Mouse (Mus musculus): ENCODE measurements around the gene Paqr4. TPM values are rescaled to one million over a fixed set of nuclear protein-coding genes. Genes with fewer than 3 reads are reported as not detected.

Paqr4 gene
- total RNA-seq, 2 experiments from 2014 or later: 50.8 to 55.4 TPM

DNA sequence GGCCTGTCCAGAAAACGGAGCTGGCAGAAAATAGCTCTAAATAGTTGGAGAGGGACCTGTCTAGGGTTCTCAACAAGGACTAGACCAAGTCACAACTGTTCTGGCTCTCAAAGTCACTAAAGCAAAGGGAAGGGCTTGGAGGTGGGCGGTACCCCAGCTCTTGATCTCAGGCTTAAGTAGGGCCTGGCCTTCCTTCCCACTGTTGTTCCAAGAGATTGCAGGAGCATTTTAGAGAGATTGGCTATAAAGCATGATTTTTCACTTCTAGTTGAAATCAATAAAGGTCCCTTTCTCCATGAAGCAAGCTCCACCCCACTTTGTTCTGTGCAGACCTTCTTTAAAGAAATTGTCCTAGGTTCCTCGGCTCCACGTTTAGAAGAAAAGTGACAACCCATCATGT lies 15.2 kb downstream of the Paqr4 start:
- DNase-seq: no peak

DNA sequence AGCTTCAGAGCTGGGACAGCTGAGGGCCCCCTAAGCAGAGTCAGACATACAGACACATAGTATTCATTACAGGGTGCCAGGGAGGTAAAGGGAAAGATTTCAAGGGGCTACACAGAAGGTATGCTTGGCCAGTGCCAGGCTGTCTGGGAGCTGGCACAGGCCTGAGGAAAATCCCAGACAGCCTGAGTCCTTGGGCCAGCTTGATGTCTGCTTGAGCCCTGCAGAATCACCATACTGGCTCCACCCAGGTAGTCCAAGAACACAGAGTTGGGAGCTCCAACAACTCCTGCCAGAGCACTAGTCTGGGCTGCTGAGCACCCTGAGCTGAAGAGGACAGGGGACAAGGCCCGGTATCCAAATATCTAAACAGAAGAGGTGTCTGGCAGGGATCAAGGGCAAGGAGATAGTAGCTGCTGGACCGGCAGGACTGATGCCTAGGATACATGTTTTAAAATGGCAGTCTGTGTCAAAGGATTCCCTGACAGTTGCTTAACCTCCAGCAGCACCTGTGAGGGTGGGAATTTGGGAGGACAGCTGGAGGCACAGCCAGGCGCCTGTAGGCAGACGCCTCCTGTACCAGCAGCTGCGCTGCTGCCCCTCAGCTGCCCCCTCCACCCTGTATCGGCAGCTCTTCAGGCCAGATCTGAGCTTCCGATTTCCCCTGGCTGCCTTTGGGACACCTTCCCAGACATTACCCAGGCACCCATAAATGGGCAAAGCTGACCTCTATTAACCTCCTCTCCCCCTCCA lies 18.1 kb downstream of the Paqr4 start, which contains the start of gene 1520401A03Rik:
TSS of gene 1520401A03Rik (minus strand) at position 408 of the 750 bp plus-strand sequence.
- DNase-seq: no peak

GRCm38 (mm10) chr17:23721886-23722285 lies 18.8 kb downstream of the Paqr4 start:
- DNase-seq: no peak

GRCm38 (mm10) chr17:23719455-23719854 lies 21.2 kb downstream of the Paqr4 start:
- DNase-seq: no peak

- no peak for DNase-seq
Measured at GRCm38 (mm10) chr17:23717003-23717402, 23.7 kb downstream of the Paqr4 start.

DNA sequence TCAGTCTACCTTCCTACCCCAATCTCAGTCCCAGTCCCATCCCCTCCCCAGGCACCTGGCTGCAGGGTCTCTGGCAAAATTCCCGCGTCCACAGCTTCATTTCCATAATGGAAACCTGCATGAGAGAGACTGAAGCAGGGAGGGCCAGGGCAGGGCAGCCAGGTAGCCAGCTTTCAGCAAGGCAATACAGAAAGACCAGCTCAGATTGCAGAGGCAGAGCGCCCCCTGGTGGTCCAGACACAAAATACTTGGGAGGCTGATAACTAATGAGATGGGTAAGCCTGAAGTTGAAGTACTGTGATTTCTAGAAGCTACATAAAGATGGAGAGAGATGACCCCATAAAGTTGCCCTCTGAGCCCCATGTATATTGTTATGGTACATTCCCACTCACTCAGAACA lies 34.5 kb downstream of the Paqr4 start:
- peak; percentile 57 to 64 for DNase-seq

DNA sequence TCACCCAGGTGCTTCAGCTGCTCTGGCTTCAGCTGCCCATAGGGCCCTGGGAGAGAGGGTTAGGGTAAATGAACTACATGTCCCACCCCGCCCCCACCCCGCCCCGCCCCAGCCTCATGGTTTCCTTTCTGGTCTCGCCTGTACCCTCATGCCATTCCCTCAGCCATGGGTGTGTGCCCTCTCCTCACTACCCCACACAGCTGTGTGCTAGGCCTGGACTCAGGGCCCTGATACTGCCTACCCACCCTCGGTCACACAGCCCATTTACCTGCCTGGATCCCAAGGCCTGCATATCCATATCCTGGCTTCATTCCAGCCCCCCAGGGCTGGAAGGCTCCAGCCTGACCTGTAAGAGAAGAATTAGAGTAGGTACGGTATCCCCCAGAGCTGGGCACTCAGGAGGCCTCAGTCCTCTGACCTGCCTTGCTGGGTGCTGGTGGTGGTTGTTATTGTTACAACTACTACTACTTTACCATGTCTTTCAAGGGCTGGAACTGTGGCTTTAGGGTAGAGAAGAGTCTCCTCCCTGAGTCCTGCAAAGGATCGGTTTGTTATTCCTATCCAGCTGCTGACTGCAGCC lies 35.1 kb downstream of the Paqr4 start:
- no peak for DNase-seq

DNA sequence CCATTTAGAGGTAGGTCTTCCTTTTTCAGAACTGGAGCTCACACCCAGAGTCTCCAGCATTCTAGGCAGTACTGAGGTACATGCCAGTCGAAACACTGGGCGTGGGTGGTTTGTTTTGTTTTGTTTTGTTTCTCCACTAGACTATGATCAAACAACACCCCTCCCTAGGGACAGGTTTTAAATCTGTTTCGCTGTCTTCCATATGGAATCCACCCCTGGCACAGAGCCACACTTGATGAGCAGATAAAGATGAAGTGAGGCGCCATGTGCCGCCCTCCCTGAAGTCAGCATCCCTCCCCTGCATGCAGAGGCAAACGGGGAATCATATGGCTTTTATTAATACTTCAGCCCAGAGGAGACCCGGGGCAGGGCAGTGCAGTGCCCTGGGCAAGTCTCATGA lies 35.9 kb downstream of the Paqr4 start:
- no peak for DNase-seq

DNA sequence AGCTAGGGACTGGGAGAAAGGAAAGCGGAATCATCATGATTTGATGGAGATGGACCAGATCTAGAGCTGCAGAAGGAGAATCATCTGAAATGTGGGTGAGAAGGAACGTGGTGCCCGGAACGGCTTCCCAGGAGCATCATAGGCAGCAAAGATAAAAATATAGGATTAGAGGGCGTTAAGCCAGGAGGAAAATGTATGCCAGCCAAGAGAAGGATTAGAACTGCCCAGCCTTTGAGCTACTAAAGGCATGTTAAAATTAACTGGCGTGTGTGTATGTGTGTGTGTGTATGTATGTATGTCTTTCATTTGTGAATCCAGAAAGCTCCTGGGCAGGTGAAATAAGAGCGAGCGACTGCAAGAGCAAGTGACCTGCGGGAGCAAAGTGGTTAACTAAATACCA lies 37.4 kb downstream of the Paqr4 start:
- DNase-seq: no peak

- peak; percentile 84 to 88 for DNase-seq
Measured at GRCm38 (mm10) chr17:23700079-23700478, 40.6 kb downstream of the Paqr4 start.

DNA sequence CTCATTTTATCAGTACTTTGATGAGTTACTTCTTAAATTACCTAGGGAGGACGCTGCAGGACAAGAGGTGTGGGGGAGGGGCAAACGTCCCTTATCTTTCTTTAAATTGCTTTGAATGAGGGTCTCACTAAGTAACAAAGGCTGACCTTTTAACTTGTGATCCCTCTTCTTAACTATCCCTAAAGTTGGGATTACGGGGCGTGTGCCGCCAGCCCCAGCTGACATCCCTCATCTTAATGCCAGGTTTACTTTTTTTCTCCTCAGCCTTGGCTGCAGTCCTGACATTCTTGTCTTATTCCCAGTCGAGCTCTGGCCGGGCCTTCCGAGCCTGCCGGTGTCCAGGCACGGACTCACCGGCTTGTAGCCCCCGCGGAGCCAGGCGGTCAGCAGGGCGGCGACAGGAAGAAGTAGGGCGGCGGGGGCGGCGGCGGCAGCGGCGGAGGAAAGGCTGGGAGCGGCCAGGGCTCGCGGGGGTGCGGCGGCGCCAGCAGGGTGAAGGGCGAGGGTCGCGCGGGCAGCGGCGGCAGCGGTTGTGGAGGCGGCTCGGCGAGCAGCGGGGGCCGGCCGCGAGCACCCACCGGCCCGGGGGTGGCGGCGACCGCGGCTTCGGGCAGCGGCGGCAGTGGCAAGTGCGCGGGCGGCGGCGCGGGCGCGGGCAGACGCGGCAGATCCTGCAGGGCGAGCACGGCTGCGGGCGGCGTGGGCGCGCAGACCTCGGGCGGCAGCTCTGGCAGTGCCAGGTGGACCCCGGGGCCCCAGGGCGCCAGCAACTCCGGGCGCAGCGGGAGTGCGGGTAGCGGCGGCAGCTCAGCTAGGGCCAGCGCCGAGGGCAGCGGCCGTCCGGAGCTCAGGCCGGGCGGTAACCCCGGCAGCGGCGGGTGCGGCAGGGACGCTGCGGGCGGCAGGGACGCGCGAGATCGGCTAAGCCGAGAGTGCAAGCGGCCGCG lies 41.3 kb downstream of the Paqr4 start:
- DNase-seq: no peak

- DNase-seq: no peak
Measured at GRCm38 (mm10) chr17:23695801-23696200, 44.9 kb downstream of the Paqr4 start.

- DNase-seq: no peak
Measured at GRCm38 (mm10) chr17:23694491-23694890, 46.2 kb downstream of the Paqr4 start.

Other genes starting within 250 kb of the Paqr4 start
- 1 to 10 TPM; 5.6 to 7.4 TPM for gene Zfp213, start 176.6 kb downstream of the Paqr4 start, total RNA-seq (2021)
- gene Zfp13, start 141.4 kb downstream of the Paqr4 start, total RNA-seq (2021): 10 to 100 TPM; 25.0 to 32.3 TPM
- gene Zscan10, start 140.0 kb downstream of the Paqr4 start, total RNA-seq (2021): not detected
- under 1 TPM; 0.10 to 0.30 TPM for gene Mmp25, start 95.6 kb downstream of the Paqr4 start, total RNA-seq (2021)
- gene Bicdl2, start 80.4 kb downstream of the Paqr4 start, total RNA-seq (2021): not detected
- gene Hcfc1r1, start 67.3 kb downstream of the Paqr4 start, total RNA-seq (2021): 100 to 1,000 TPM; 122 to 124 TPM
- 1 to 10 TPM; 7.2 to 9.7 TPM for gene Thoc6, start 67.0 kb downstream of the Paqr4 start, total RNA-seq (2021)
- gene Tnfrsf12a, start 63.4 kb downstream of the Paqr4 start, total RNA-seq (2021): 1 to 10 TPM; 4.8 to 6.3 TPM
- not detected for gene Cldn6, start 61.6 kb downstream of the Paqr4 start, total RNA-seq (2021)
- under 1 TPM; 0.22 to 0.35 TPM for gene Cldn9, start 56.8 kb downstream of the Paqr4 start, total RNA-seq (2021)
- gene 1520401A03Rik, start 18.1 kb downstream of the Paqr4 start, total RNA-seq (2021): not detected
- 1 to 10 TPM; 1.7 to 3.0 TPM for gene Pkmyt1, start 14.5 kb downstream of the Paqr4 start, total RNA-seq (2021)
- gene Kremen2, start 5.0 kb upstream of the Paqr4 start, total RNA-seq (2021): under 1 TPM; 0.35 to 0.42 TPM
- gene Flywch1, start 30.7 kb upstream of the Paqr4 start, total RNA-seq (2021): 100 to 1,000 TPM; 297 to 300 TPM
- 10 to 100 TPM in 1 of 2 experiments, 1 to 10 TPM in 1; 9.9 to 11.7 TPM for gene Flywch2, start 45.2 kb upstream of the Paqr4 start, total RNA-seq (2021)
- gene Srrm2, start 49.7 kb upstream of the Paqr4 start, total RNA-seq (2021): 100 to 1,000 TPM; 563 to 606 TPM
- gene Elob, start 88.3 kb upstream of the Paqr4 start, total RNA-seq (2021): 100 to 1,000 TPM; 356 to 383 TPM
- gene Prss33, start 95.2 kb upstream of the Paqr4 start, total RNA-seq (2021): not detected
- gene Prss32, start 103.0 kb upstream of the Paqr4 start, total RNA-seq (2021): not detected
- gene Prss41, start 103.3 kb upstream of the Paqr4 start, total RNA-seq (2021): 1 to 10 TPM; 2.0 to 2.1 TPM
- not detected for gene Prss21, start 127.2 kb upstream of the Paqr4 start, total RNA-seq (2021)
- gene Dcpp1, start 140.0 kb upstream of the Paqr4 start, total RNA-seq (2021): not detected
- gene Dcpp2, start 140.0 kb upstream of the Paqr4 start, total RNA-seq (2021): not detected
- gene Dcpp3, start 176.6 kb upstream of the Paqr4 start, total RNA-seq (2021): not detected
- gene Sbp, start 200.8 kb upstream of the Paqr4 start, total RNA-seq (2021): not detected
- not detected for gene Sbpl, start 214.4 kb upstream of the Paqr4 start, total RNA-seq (2021)
- not detected for gene Prss30, start 239.7 kb upstream of the Paqr4 start, total RNA-seq (2021)